Mouse (Mus musculus): Measurements from ENCODE around the gene Sesn2. TPM values are rescaled to one million over a fixed set of nuclear protein-coding genes. Genes with fewer than 3 reads are reported as not detected.
"Not testable (repeated sequence)": the region's sequence is repeated elsewhere in the genome, so short reads cannot be mapped to it uniquely, and the experiment has no call there.

Gene Sesn2
- polyA plus RNA-seq, 1 experiment from 2014 or later, result 7.7 TPM

GRCm38 (mm10) chr4:132482956-132483608 is 27.2 kb downstream of the Sesn2 start:
- H3K4me2 ChIP-seq (ENCODE audit: low read depth, severe bottlenecking), result no peak overlapping the region
- no peaks in the 10 kb centered on the region for H3K4me1 ChIP-seq (ENCODE audit: control insufficient read depth, insufficient read depth, low read length)
- no peak overlapping the region for H3K27ac ChIP-seq (replicated peaks; ENCODE audit: low read depth, low read length)
- no peak overlapping the region for H3K4me3 ChIP-seq (ENCODE audit: low read depth, low read length)
- H3K36me3 ChIP-seq (ENCODE audit: control insufficient read depth, insufficient read depth, low read length), result no peaks in the 10 kb centered on the region
- ATAC-seq (ENCODE audit: insufficient number of reproducible peaks, low FRiP score, low TSS enrichment, low read depth), result no peak
- 74% methylated on average over 13 of the region's 13 CpGs for WGBS
- no peaks in the 10 kb centered on the region for H3K9me3 ChIP-seq (ENCODE audit: control insufficient read depth, low read length)
- DNase-seq (ENCODE audit: low spot score), result no peak
- H3K9ac ChIP-seq (ENCODE audit: low read length), result no peak overlapping the region
- no peaks in the 10 kb centered on the region for H3K27me3 ChIP-seq (ENCODE audit: control insufficient read depth, insufficient read depth, low read length)

GRCm38 (mm10) chr4:132482104-132482503 is 28.2 kb downstream of the Sesn2 start:
- H3K27ac ChIP-seq (replicated peaks; ENCODE audit: low read depth, low read length); H3K4me1 ChIP-seq (ENCODE audit: control insufficient read depth, insufficient read depth, low read length); DNase-seq (ENCODE audit: low spot score); H3K27me3 ChIP-seq (ENCODE audit: control insufficient read depth, insufficient read depth, low read length); H3K4me2 ChIP-seq (ENCODE audit: low read depth, severe bottlenecking); H3K9me3 ChIP-seq (ENCODE audit: control insufficient read depth, low read length); H3K9ac ChIP-seq (ENCODE audit: low read length); H3K4me3 ChIP-seq (ENCODE audit: low read depth, low read length); ATAC-seq (ENCODE audit: insufficient number of reproducible peaks, low FRiP score, low TSS enrichment, low read depth); H3K36me3 ChIP-seq (ENCODE audit: control insufficient read depth, insufficient read depth, low read length): not testable (repeated sequence)
- WGBS, result 71% methylated on average over 3 of the region's 3 CpGs

GRCm38 (mm10) chr4:132477833-132478232 is 32.5 kb downstream of the Sesn2 start:
- no peaks in the 10 kb centered on the region for H3K36me3 ChIP-seq (ENCODE audit: control insufficient read depth, insufficient read depth, low read length)
- no peak for DNase-seq (ENCODE audit: low spot score)
- no peak overlapping the region for H3K4me3 ChIP-seq (ENCODE audit: low read depth, low read length)
- no peaks in the 10 kb centered on the region for H3K4me1 ChIP-seq (ENCODE audit: control insufficient read depth, insufficient read depth, low read length)
- no peak overlapping the region for H3K27ac ChIP-seq (replicated peaks; ENCODE audit: low read depth, low read length)
- 93% methylated on average over 8 of the region's 8 CpGs for WGBS
- H3K9me3 ChIP-seq (ENCODE audit: control insufficient read depth, low read length), result no peaks in the 10 kb centered on the region
- no peak overlapping the region for H3K9ac ChIP-seq (ENCODE audit: low read length)
- no peaks in the 10 kb centered on the region for H3K27me3 ChIP-seq (ENCODE audit: control insufficient read depth, insufficient read depth, low read length)
- no peak overlapping the region for H3K4me2 ChIP-seq (ENCODE audit: low read depth, severe bottlenecking)
- no peak for ATAC-seq (ENCODE audit: insufficient number of reproducible peaks, low FRiP score, low TSS enrichment, low read depth)

GRCm38 (mm10) chr4:132475895-132476878 is 34.1 kb downstream of the Sesn2 start:
- H3K4me1 ChIP-seq (ENCODE audit: control insufficient read depth, insufficient read depth, low read length), result no peaks in the 10 kb centered on the region
- H3K27ac ChIP-seq (replicated peaks; ENCODE audit: low read depth, low read length), result no peak overlapping the region
- no peak overlapping the region for H3K4me3 ChIP-seq (ENCODE audit: low read depth, low read length)
- H3K27me3 ChIP-seq (ENCODE audit: control insufficient read depth, insufficient read depth, low read length), result no peaks in the 10 kb centered on the region
- H3K36me3 ChIP-seq (ENCODE audit: control insufficient read depth, insufficient read depth, low read length), result no peaks in the 10 kb centered on the region
- no peaks in the 10 kb centered on the region for H3K9me3 ChIP-seq (ENCODE audit: control insufficient read depth, low read length)
- no peak for ATAC-seq (ENCODE audit: insufficient number of reproducible peaks, low FRiP score, low TSS enrichment, low read depth)
- WGBS, result 81% methylated on average over 13 of the region's 13 CpGs
- no peak overlapping the region for H3K9ac ChIP-seq (ENCODE audit: low read length)
- no peak overlapping the region for H3K4me2 ChIP-seq (ENCODE audit: low read depth, severe bottlenecking)
- DNase-seq (ENCODE audit: low spot score), result no peak

GRCm38 (mm10) chr4:132474631-132475030 is 35.7 kb downstream of the Sesn2 start:
- ATAC-seq (ENCODE audit: insufficient number of reproducible peaks, low FRiP score, low TSS enrichment, low read depth) (no peak), DNase-seq (ENCODE audit: low spot score) (no peak)
- Histone ChIP-seq H3K36me3 (ENCODE audit: control insufficient read depth, insufficient read depth, low read length) (no peaks in the 10 kb centered on the region), H3K4me2 (ENCODE audit: low read depth, severe bottlenecking) (no peak overlapping the region), H3K27ac (replicated peaks; ENCODE audit: low read depth, low read length) (no peak overlapping the region), H3K27me3 (ENCODE audit: control insufficient read depth, insufficient read depth, low read length) (no peaks in the 10 kb centered on the region), H3K9me3 (ENCODE audit: control insufficient read depth, low read length) (no peaks in the 10 kb centered on the region), H3K4me3 (ENCODE audit: low read depth, low read length) (no peak overlapping the region), H3K4me1 (ENCODE audit: control insufficient read depth, insufficient read depth, low read length) (peaks cover 8% of the 10 kb centered on the region), H3K9ac (ENCODE audit: low read length) (no peak overlapping the region)
- 83% methylated on average over 4 of the region's 4 CpGs for WGBS

- H3K4me3 ChIP-seq (ENCODE audit: low read depth, low read length), result no peak overlapping the region
- WGBS, result 83% methylated on average over 9 of the region's 9 CpGs
- ATAC-seq (ENCODE audit: insufficient number of reproducible peaks, low FRiP score, low TSS enrichment, low read depth), result no peak
Observed at GRCm38 (mm10) chr4:132473411-132473810, 36.9 kb downstream of the Sesn2 start.

GRCm38 (mm10) chr4:132469873-132470272 is 40.4 kb downstream of the Sesn2 start:
- H3K9me3 ChIP-seq (ENCODE audit: control insufficient read depth, low read length), result no peaks in the 10 kb centered on the region
- no peak overlapping the region for H3K4me2 ChIP-seq (ENCODE audit: low read depth, severe bottlenecking)
- WGBS, result 2% methylated on average over 3 of the region's 3 CpGs
- no peak overlapping the region for H3K4me3 ChIP-seq (ENCODE audit: low read depth, low read length)
- no peaks in the 10 kb centered on the region for H3K36me3 ChIP-seq (ENCODE audit: control insufficient read depth, insufficient read depth, low read length)
- no peaks in the 10 kb centered on the region for H3K27me3 ChIP-seq (ENCODE audit: control insufficient read depth, insufficient read depth, low read length)
- H3K4me1 ChIP-seq (ENCODE audit: control insufficient read depth, insufficient read depth, low read length), result peaks cover 8% of the 10 kb centered on the region
- ATAC-seq (ENCODE audit: insufficient number of reproducible peaks, low FRiP score, low TSS enrichment, low read depth), result no peak
- H3K9ac ChIP-seq (ENCODE audit: low read length), result no peak overlapping the region
- DNase-seq (ENCODE audit: low spot score), result no peak
- H3K27ac ChIP-seq (replicated peaks; ENCODE audit: low read depth, low read length), result peak overlapping the region; percentile 36; the same call in 1 of the 2 replicates

More at GRCm38 (mm10) chr4:132473411-132473810, 36.9 kb downstream of the Sesn2 start:
- H3K36me3 ChIP-seq (ENCODE audit: control insufficient read depth, insufficient read depth, low read length), result no peaks in the 10 kb centered on the region
- H3K4me2 ChIP-seq (ENCODE audit: low read depth, severe bottlenecking), result no peak overlapping the region
- no peak overlapping the region for H3K9ac ChIP-seq (ENCODE audit: low read length)
- H3K27ac ChIP-seq (replicated peaks; ENCODE audit: low read depth, low read length), result no peak overlapping the region
- DNase-seq (ENCODE audit: low spot score), result no peak
- H3K4me1 ChIP-seq (ENCODE audit: control insufficient read depth, insufficient read depth, low read length), result peaks cover 8% of the 10 kb centered on the region
- no peaks in the 10 kb centered on the region for H3K9me3 ChIP-seq (ENCODE audit: control insufficient read depth, low read length)
- H3K27me3 ChIP-seq (ENCODE audit: control insufficient read depth, insufficient read depth, low read length), result no peaks in the 10 kb centered on the region

- H3K27ac ChIP-seq (replicated peaks; ENCODE audit: low read depth, low read length), result no peak overlapping the region
- ATAC-seq (ENCODE audit: insufficient number of reproducible peaks, low FRiP score, low TSS enrichment, low read depth), result no peak
- H3K9ac ChIP-seq (ENCODE audit: low read length), result peak overlapping the region; percentile 86; the same call in 1 of the 2 replicates
- peaks cover 9% of the 10 kb centered on the region for H3K36me3 ChIP-seq (ENCODE audit: control insufficient read depth, insufficient read depth, low read length)
- DNase-seq (ENCODE audit: low spot score), result no peak
- WGBS, result 4% methylated on average over 5 of the region's 5 CpGs
- H3K4me3 ChIP-seq (ENCODE audit: low read depth, low read length), result peak overlapping the region; percentile 95
- peaks cover 9% of the 10 kb centered on the region for H3K4me1 ChIP-seq (ENCODE audit: control insufficient read depth, insufficient read depth, low read length)
- H3K9me3 ChIP-seq (ENCODE audit: control insufficient read depth, low read length), result no peaks in the 10 kb centered on the region
- peak overlapping the region; percentile 92 for H3K4me2 ChIP-seq (ENCODE audit: low read depth, severe bottlenecking)
- H3K27me3 ChIP-seq (ENCODE audit: control insufficient read depth, insufficient read depth, low read length), result no peaks in the 10 kb centered on the region
Observed at GRCm38 (mm10) chr4:132464255-132464613, 46.1 kb downstream of the Sesn2 start.

Data from limb, embryonic 11.5 days (tissue).